Mouse (Mus musculus): ENCODE measurements around the gene Etv6.

- TF ChIP-seq POLR2A (IDR thresholded peaks at IDR 0.05; ENCODE audit: low read depth, low read length) (no peak), CTCF (IDR thresholded peaks at IDR 0.05; ENCODE audit: extremely low read depth, insufficient read length, insufficient replicate concordance, low read depth, low read length) (no peak)
These were observed at the start of gene Etv6 for GRCm38 (mm10) chr6:134035490-134036405.
